Mouse (Mus musculus) gastrocnemius, postnatal 25 days (tissue): ENCODE results near the gene Zscan4-ps2. TPM values are rescaled to one million over a fixed set of nuclear protein-coding genes. Genes with fewer than 3 reads are reported as not detected.
"Not testable (repeated sequence)": the region's sequence is repeated elsewhere in the genome, so short reads cannot be mapped to it uniquely, and the experiment has no call there.

ENCODE experiments used
- DNase-seq: peaks from one replicate; pipeline ENCODE4 v3.0.0; 2022
- long read RNA-seq, 2 experiments: library from polyadenylated mRNA; stranded (forward); transcript quantifications; one replicate each; pipeline ENCODE4 v2.0.0; 2021
- total RNA-seq, 2 experiments: library from RNA; stranded (reverse); gene quantifications; 1 replicate in 1 of 2; 2 replicates in 1 of 2; pipeline ENCODE4 v1.2.3; 2021

Gene Zscan4-ps2
- total RNA-seq: not detected
- long read RNA-seq, experiment 1: 0 reads
- long read RNA-seq, experiment 2: 0 reads

DNA sequence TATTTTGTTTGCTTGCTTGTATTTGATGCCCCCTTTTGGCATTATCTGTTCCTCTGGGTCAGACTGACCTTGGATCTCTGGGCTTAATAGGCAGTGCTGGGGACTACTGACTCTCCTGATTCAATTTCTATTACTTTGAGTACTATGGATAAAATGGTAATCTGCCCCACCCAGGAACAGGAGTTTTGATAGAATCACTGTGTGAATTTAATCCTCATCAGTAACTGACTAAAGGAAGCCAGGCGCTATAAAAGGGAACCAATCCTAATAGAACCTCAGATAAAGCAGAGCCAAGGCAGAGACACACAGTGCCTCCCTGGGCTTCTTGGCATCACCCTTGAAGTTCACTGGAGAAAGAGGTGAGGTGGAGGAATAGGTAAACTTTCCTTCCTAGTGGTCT lies at the start of gene Zscan4-ps2:
Gene Zscan4-ps2, plus strand, starts transcription at position 301 of the 400 bp plus-strand sequence.
- DNase-seq: not testable (repeated sequence)

Other genes with a start within 250 kb of the Zscan4-ps2 start
- not detected for gene Zscan4e, start 203.6 kb upstream of the Zscan4-ps2 start, total RNA-seq
- gene Zscan4f, start 116.4 kb upstream of the Zscan4-ps2 start, total RNA-seq: not detected
- gene Zscan4-ps3, start 95.0 kb downstream of the Zscan4-ps2 start, total RNA-seq: not detected
- gene Vmn1r72, start 165.8 kb downstream of the Zscan4-ps2 start, total RNA-seq: not detected
- gene Vmn1r73, start 216.0 kb downstream of the Zscan4-ps2 start, total RNA-seq: not detected